ENCODE assay signal across 26 mouse cellular contexts in the genomic region with DNA sequence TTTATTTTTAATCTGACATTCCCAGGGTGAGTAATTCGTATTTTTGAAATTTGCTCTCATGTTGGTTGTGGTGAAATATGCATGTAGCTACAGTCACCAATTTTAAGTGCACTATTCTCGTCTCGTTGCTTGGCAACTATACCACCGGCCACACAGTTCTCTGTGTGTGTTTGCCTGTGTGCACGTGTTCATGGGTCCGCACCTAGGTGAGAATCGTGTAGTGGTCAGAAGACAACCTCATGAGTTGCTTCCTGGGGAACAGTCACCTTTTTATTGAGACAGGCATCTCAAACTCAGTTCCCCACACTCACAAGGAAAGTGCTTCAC.
DNase-seq lines count a peak whose midpoint lies in the region; ATAC-seq and TF ChIP-seq lines count a peak whose summit lies in the region.
"Had no signal": no experiment of that assay in that cellular context is flagged by ENCODE, and none has a peak within 500 bp of the region (broad histone marks: within the 10 kb centered on the region; RNA-seq: fewer than 3 reads in every experiment).

No protein-coding gene starts in this region.

- no peaks in the 10 kb centered on the region for H3K27me3 ChIP-seq in midbrain, embryonic 11.5 days (ENCODE audit: control insufficient read depth, insufficient read depth, low read length)
- no peaks in the 10 kb centered on the region for H3K27me3 ChIP-seq in midbrain, embryonic 10.5 days (ENCODE audit: low read depth, poor library complexity, severe bottlenecking)
- H3K27me3 ChIP-seq in E14TG2a.4 (ENCODE audit: insufficient read depth, low read length), result no peaks in the 10 kb centered on the region
- H3K27me3 ChIP-seq in ES-Bruce4 (ENCODE audit: control insufficient read depth, insufficient read depth, low read length, poor library complexity, severe bottlenecking), result no peaks in the 10 kb centered on the region
- H3K27me3 ChIP-seq in heart, embryonic 10.5 days (ENCODE audit: insufficient read depth, poor library complexity, severe bottlenecking), result 0 out of 2 replicates have a peak, but pooled peaks cover 5% of the 10 kb centered on the region
- H3K27me3 ChIP-seq: embryonic facial prominence, embryonic 13.5 days; embryonic facial prominence, embryonic 15.5 days; forebrain, embryonic 12.5 days; Patski had no signal

- H3K4me1 ChIP-seq in midbrain, embryonic 11.5 days (ENCODE audit: control insufficient read depth, insufficient read depth, low read length), result no peaks in the 10 kb centered on the region
- peaks cover 10% of the 10 kb centered on the region; the same call in 1 of the 2 replicates for H3K4me1 ChIP-seq in midbrain, embryonic 10.5 days
- H3K4me1 ChIP-seq in E14TG2a.4 (replicated peaks; ENCODE audit: low read depth, low read length), result peaks cover 66% of the 10 kb centered on the region
- H3K4me1 ChIP-seq in ES-Bruce4 (ENCODE audit: control insufficient read depth, insufficient read depth, low read length), result peaks cover 10% of the 10 kb centered on the region
- 0 out of 2 replicates have a peak, but pooled peaks cover 14% of the 10 kb centered on the region for H3K4me1 ChIP-seq in heart, embryonic 10.5 days
- H3K4me1 ChIP-seq: embryonic facial prominence, embryonic 13.5 days; embryonic facial prominence, embryonic 15.5 days; forebrain, embryonic 12.5 days had no signal

- TF ChIP-seq CTCF in E14TG2a.4 (conservative IDR thresholded peaks at IDR 0.05; ENCODE audit: low read length) (no peak), ES-Bruce4 (IDR thresholded peaks at IDR 0.05; ENCODE audit: low read depth, low read length) (no peak)

- no peak for ATAC-seq in midbrain, embryonic 11.5 days (ENCODE audit: low FRiP score)
- ATAC-seq: forebrain, embryonic 14.5 days; forebrain, embryonic 16.5 days; Patski had no signal

- TF ChIP-seq POLR2A in ES-Bruce4 (IDR thresholded peaks at IDR 0.05; ENCODE audit: insufficient read depth, low read length), result no peak

- H3K9me3 ChIP-seq in midbrain, embryonic 11.5 days (ENCODE audit: control insufficient read depth, low read length), result no peaks in the 10 kb centered on the region
- peaks cover 12% of the 10 kb centered on the region; the same call in 1 of the 2 replicates for H3K9me3 ChIP-seq in midbrain, embryonic 10.5 days (replicated peaks)
- H3K9me3 ChIP-seq in E14TG2a.4 (ENCODE audit: low read length) (peaks cover 9% of the 10 kb centered on the region), ES-Bruce4 (replicated peaks; ENCODE audit: control insufficient read depth, insufficient read depth, low read length, poor library complexity, severe bottlenecking) (peaks cover under 1% of the 10 kb centered on the region; the same call in 1 of the 2 replicates)
- H3K9me3 ChIP-seq in heart, embryonic 10.5 days, result no peaks in the 10 kb centered on the region
- H3K9me3 ChIP-seq: embryonic facial prominence, embryonic 13.5 days; embryonic facial prominence, embryonic 15.5 days had no signal

- no peak overlapping the region for H3K27ac ChIP-seq in midbrain, embryonic 11.5 days (ENCODE audit: low read depth, low read length)
- H3K27ac ChIP-seq in midbrain, embryonic 10.5 days (replicated peaks), result no peak overlapping the region
- peak overlapping the region; percentile 14; the same call in 1 of the 2 replicates for H3K27ac ChIP-seq in ES-Bruce4 (ENCODE audit: insufficient read depth, low read length)
- H3K27ac ChIP-seq in heart, embryonic 10.5 days, result no peak overlapping the region
- H3K27ac ChIP-seq: embryonic facial prominence, embryonic 13.5 days; embryonic facial prominence, embryonic 15.5 days; forebrain, embryonic 10.5 days; forebrain, embryonic 12.5 days had no signal

- no peaks in the 10 kb centered on the region for H3K36me3 ChIP-seq in midbrain, embryonic 11.5 days (ENCODE audit: control insufficient read depth, insufficient read depth, low read length)
- no peaks in the 10 kb centered on the region for H3K36me3 ChIP-seq in midbrain, embryonic 10.5 days
- H3K36me3 ChIP-seq in E14TG2a.4 (ENCODE audit: insufficient read depth, low read length), result peaks cover 14% of the 10 kb centered on the region
- H3K36me3 ChIP-seq in ES-Bruce4 (ENCODE audit: control insufficient read depth, insufficient read depth, low read length, poor library complexity, severe bottlenecking), result no peaks in the 10 kb centered on the region
- H3K36me3 ChIP-seq in heart, embryonic 10.5 days, result no peaks in the 10 kb centered on the region
- H3K36me3 ChIP-seq: embryonic facial prominence, embryonic 13.5 days; embryonic facial prominence, embryonic 15.5 days; forebrain, embryonic 10.5 days; forebrain, embryonic 12.5 days; G1E had no signal

- intact Hi-C loops in gastrocnemius, postnatal 14 days (cut with DNase I; ENCODE audit: low total_unique reads), result no loop called here

- no peak overlapping the region for H3K4me3 ChIP-seq in midbrain, embryonic 11.5 days (ENCODE audit: low read depth, low read length)
- no peak overlapping the region for H3K4me3 ChIP-seq in midbrain, embryonic 10.5 days
- H3K4me3 ChIP-seq in E14TG2a.4 (replicated peaks; ENCODE audit: low read length) (peak overlapping the region; percentile 71), ES-Bruce4 (ENCODE audit: low read depth, low read length) (no peak overlapping the region)
- no peak overlapping the region for H3K4me3 ChIP-seq in heart, embryonic 10.5 days
- H3K4me3 ChIP-seq: embryonic facial prominence, embryonic 13.5 days; embryonic facial prominence, embryonic 15.5 days; erythroblast, embryonic 14.5 days; forebrain, embryonic 10.5 days; forebrain, embryonic 12.5 days had no signal

- peak; percentile 33 for DNase-seq in midbrain, embryonic 11.5 days (ENCODE audit: low spot score, missing footprints)
- DNase-seq in midbrain, embryonic 10.5 days (ENCODE audit: low spot score), result no peak
- peak; percentile 76 for DNase-seq in R1 (ENCODE audit: low read depth, low spot score)
- DNase-seq in heart, embryonic 10.5 days (ENCODE audit: low spot score), result no peak
- DNase-seq in gastrocnemius, postnatal 14 days, result no peak
- no peak for DNase-seq in spleen, postnatal 10 days (ENCODE audit: low spot score in 2 of 2)
- DNase-seq: adrenal gland, adult 2 months; adrenal gland, postnatal 10 days; adrenal gland, postnatal 25 days; cerebellum, adult 11-12 months; cerebellum, adult 2 months; cerebellum, adult 9-10 months; cerebellum, postnatal 10 days; cerebellum, postnatal 25 days; embryo, embryonic 11 days had no signal

- no peak overlapping the region for H3K4me2 ChIP-seq in midbrain, embryonic 11.5 days
- H3K4me2 ChIP-seq: embryonic facial prominence, embryonic 13.5 days; embryonic facial prominence, embryonic 15.5 days; forebrain, embryonic 12.5 days had no signal

- 94% methylated on average over 7 of the region's 7 CpGs for WGBS in midbrain, embryonic 11.5 days
- WGBS in midbrain, embryonic 10.5 days, result 89% methylated on average over 7 of the region's 7 CpGs
- 87% methylated on average over 7 of the region's 7 CpGs for WGBS in heart, embryonic 10.5 days

- H3K9ac ChIP-seq in midbrain, embryonic 11.5 days (ENCODE audit: low read length), result no peak overlapping the region
- H3K9ac ChIP-seq in ES-Bruce4 (ENCODE audit: low read depth, poor library complexity, severe bottlenecking), result 0 out of 2 replicates have a peak overlapping the region, but pooled peaks have one; percentile 62
- H3K9ac ChIP-seq: embryonic facial prominence, embryonic 13.5 days; embryonic facial prominence, embryonic 15.5 days; forebrain, embryonic 12.5 days had no signal

- no peak for TF ChIP-seq EP300 in ES-Bruce4 (IDR thresholded peaks at IDR 0.05; ENCODE audit: insufficient read depth, low read depth, low read length)

Comparison
In these comparisons a context has a peak if more than half of its experiments do, and no peak if none do; other contexts are left out.
1. DNase-seq: peak in midbrain, embryonic 11.5 days (single experiment) and R1 (single experiment); none in midbrain, embryonic 10.5 days (single experiment), heart, embryonic 10.5 days (single experiment), gastrocnemius, postnatal 14 days (single experiment) and spleen, postnatal 10 days (0 of 2).